Comparison of ENCODE assay signal across 19 mouse cellular contexts in the genomic region with DNA sequence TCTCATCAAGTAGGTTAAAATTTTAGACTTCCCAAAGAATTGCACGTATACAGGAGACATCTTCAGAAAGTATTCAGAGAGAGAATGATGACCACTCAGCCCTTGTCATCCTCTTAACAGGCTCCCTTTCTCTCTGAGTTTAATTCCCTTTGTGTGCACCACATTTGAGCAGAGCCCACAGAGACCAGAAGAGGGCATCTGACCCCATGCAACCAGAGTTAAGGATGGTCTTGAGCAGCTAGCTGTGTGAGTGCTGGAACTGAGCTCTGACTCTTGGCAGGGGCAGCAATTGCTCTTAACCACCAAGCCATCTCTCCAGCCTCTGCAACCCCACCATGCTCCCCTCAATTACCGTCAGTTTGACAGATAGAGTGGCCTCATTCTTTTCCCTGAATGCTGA. TPM values are rescaled to one million over a fixed set of nuclear protein-coding genes. Genes with fewer than 3 reads are reported as not detected.
DNase-seq lines count a peak whose midpoint lies in the region; ATAC-seq and TF ChIP-seq lines count a peak whose summit lies in the region.
"Had no signal": no experiment of that assay in that cellular context is flagged by ENCODE, and none has a peak within 500 bp of the region (broad histone marks: within the 10 kb centered on the region; RNA-seq: fewer than 3 reads in every experiment).

No protein-coding gene starts in this region.

- H3K4me3 ChIP-seq in forebrain, embryonic 16.5 days (replicated peaks; ENCODE audit: low read length) = no peak overlapping the region
- H3K4me3 ChIP-seq in left cerebral cortex, adult 2 months = no peak overlapping the region
- H3K4me3 ChIP-seq: erythroblast, embryonic 14.5 days; heart, embryonic 13.5 days; hindbrain, embryonic 13.5 days; midbrain, embryonic 10.5 days; myocyte had no signal

- no peak overlapping the region for H3K9ac ChIP-seq in forebrain, embryonic 16.5 days (replicated peaks; ENCODE audit: low read depth, low read length)
- H3K9ac ChIP-seq: heart, embryonic 13.5 days; hindbrain, embryonic 13.5 days had no signal

- H3K4me1 ChIP-seq in forebrain, embryonic 16.5 days (replicated peaks; ENCODE audit: control insufficient read depth, insufficient read depth, low read length) = no peaks in the 10 kb centered on the region
- H3K4me1 ChIP-seq: heart, embryonic 13.5 days; hindbrain, embryonic 13.5 days; midbrain, embryonic 10.5 days had no signal

- TF ChIP-seq CTCF in left cerebral cortex, adult 2 months (IDR thresholded peaks at IDR 0.05) = no peak; the same call in 1 of the 2 replicates

- DNase-seq in kidney, postnatal 36 days = peak; percentile 18 to 45
- DNase-seq in kidney, postnatal 14 days = no peak
- DNase-seq in 3T3-L1 (ENCODE audit: low read depth, low spot score) (peak; percentile 13), A20 (ENCODE audit: low read depth, low spot score) (peak; percentile 51), ZHBTc4 (ENCODE audit: low read depth, low spot score) (peak; percentile 49)
- DNase-seq in urinary bladder, adult 2 months (ENCODE audit: low spot score) = no peak
- DNase-seq in left cerebral cortex, adult 2 months (ENCODE audit: extremely low spot score in 1 of 2, low spot score in 2 of 2) = no peak
- DNase-seq: cerebellum, adult 9-11 months; gastrocnemius, postnatal 25 days; kidney, postnatal 10 days; layer of hippocampus, postnatal 36 days; lung, adult 18-20 months; thymus, postnatal 25 days had no signal

- H3K36me3 ChIP-seq in forebrain, embryonic 16.5 days (ENCODE audit: control insufficient read depth, insufficient read depth) = no peaks in the 10 kb centered on the region
- H3K36me3 ChIP-seq: heart, embryonic 13.5 days; hindbrain, embryonic 13.5 days; midbrain, embryonic 10.5 days had no signal

- H3K9me3 ChIP-seq in forebrain, embryonic 16.5 days (ENCODE audit: control insufficient read depth, low read length) = no peaks in the 10 kb centered on the region
- H3K9me3 ChIP-seq: heart, embryonic 13.5 days; hindbrain, embryonic 13.5 days; midbrain, embryonic 10.5 days had no signal

- 37% methylated on average over 2 of the region's 2 CpGs for WGBS in forebrain, embryonic 16.5 days

- no peak overlapping the region for H3K4me2 ChIP-seq in forebrain, embryonic 16.5 days (ENCODE audit: low read length)
- H3K4me2 ChIP-seq: heart, embryonic 13.5 days; hindbrain, embryonic 13.5 days had no signal

- ATAC-seq in forebrain, embryonic 16.5 days = no peak

- intact Hi-C loops in left cerebral cortex, adult 2 months (cut with DNase I) = no loop called here

- no peak overlapping the region for H3K27ac ChIP-seq in forebrain, embryonic 16.5 days (ENCODE audit: low read length)
- no peak overlapping the region for H3K27ac ChIP-seq in left cerebral cortex, adult 2 months
- H3K27ac ChIP-seq: heart, embryonic 13.5 days; hindbrain, embryonic 13.5 days; midbrain, embryonic 10.5 days had no signal

- no peaks in the 10 kb centered on the region for H3K27me3 ChIP-seq in forebrain, embryonic 16.5 days (replicated peaks; ENCODE audit: control insufficient read depth, insufficient read depth, low read length)
- H3K27me3 ChIP-seq: hindbrain, embryonic 13.5 days had no signal

RNA-seq across cellular contexts. Expression of a gene that starts 27.2 kb away (rescaled TPM):
- 261 and 277 TPM in 2 replicates for polyA plus RNA-seq in forebrain, embryonic 16.5 days (2015; fragmentation: Nextera tagmentation; extraction: Ambion mirVana)
- polyA plus RNA-seq in urinary bladder, adult 2 months (2012; rRNA removed) = 49.4 and 60.1 TPM in 2 replicates
- total RNA-seq in left cerebral cortex, adult 2 months (2021) = 100 to 1,000 TPM; 107 to 118 TPM

RNA-seq across cellular contexts. Expression of a gene that starts 56.1 kb away (rescaled TPM):
- 4.1 and 5.3 TPM in 2 replicates for polyA plus RNA-seq in forebrain, embryonic 16.5 days (2015; fragmentation: Nextera tagmentation; extraction: Ambion mirVana)
- 49.1 and 54.5 TPM in 2 replicates for polyA plus RNA-seq in urinary bladder, adult 2 months (2012; rRNA removed)
- total RNA-seq in left cerebral cortex, adult 2 months (2021) = 100 to 1,000 TPM; 737 to 759 TPM

Comparison
In these comparisons a context has a peak if more than half of its experiments do, and no peak if none do; other contexts are left out.
1. DNase-seq: peak in kidney, postnatal 36 days (2 of 2), 3T3-L1 (single experiment), A20 (single experiment) and ZHBTc4 (single experiment); none in kidney, postnatal 14 days (single experiment), urinary bladder, adult 2 months (single experiment) and left cerebral cortex, adult 2 months (0 of 2).